Mouse (Mus musculus) spleen, adult 10 weeks (tissue): ENCODE results near the gene Smim15. TPM values are rescaled to one million over a fixed set of nuclear protein-coding genes. Genes with fewer than 3 reads are reported as not detected.

Experiments used
- polyA plus RNA-seq: library from polyadenylated mRNA; stranded (reverse); fragments of 350-450 nt; fragmentation: Illumina TruSeq; extraction: RNeasy Lipid Tissue Mini Kit (QIAGEN cat#74804); gene quantifications from one replicate; pipeline ENCODE4 v1.2.3, GENCODE M21; 2015; ENCODE audit warnings: low replicate concordance; ENCODE audit not compliant: insufficient read depth

Gene Smim15
- polyA plus RNA-seq = 113 TPM

GRCm38 (mm10) chr13:108044222-108044941, at the start of gene Smim15:
Smim15 (plus strand) TSS chr13:108044446.

Other genes starting within 250 kb of the Smim15 start
- gene Ndufaf2, start 114.2 kb downstream of the Smim15 start, polyA plus RNA-seq = 22.9 TPM
- 12.2 TPM for gene Ercc8, start 114.3 kb downstream of the Smim15 start, polyA plus RNA-seq
- 2.9 TPM for gene Elovl7, start 170.0 kb downstream of the Smim15 start, polyA plus RNA-seq